Mouse (Mus musculus) ES-Bruce4 (cell line): Measurements from ENCODE around the gene Col4a4. TPM values are rescaled to one million over a fixed set of nuclear protein-coding genes. Genes with fewer than 3 reads are reported as not detected.

ENCODE experiments used
- H3K27ac ChIP-seq: 2 replicates; pipeline ENCODE4 v1.5.1; 2012; ENCODE audit warnings: low read length, inconsistent platforms; ENCODE audit not compliant: insufficient read depth
- H3K27me3 ChIP-seq: 2 replicates; pipeline ENCODE4 v1.6.1; 2012; ENCODE audit warnings: mild to moderate bottlenecking, low read length, inconsistent platforms; ENCODE audit not compliant: control insufficient read depth, poor library complexity, insufficient read depth, severe bottlenecking
- H3K36me3 ChIP-seq: 2 replicates; pipeline ENCODE4 v1.6.1; 2012; ENCODE audit warnings: inconsistent platforms, mild to moderate bottlenecking, low read length, moderate library complexity; ENCODE audit not compliant: control insufficient read depth, poor library complexity, insufficient read depth, severe bottlenecking
- H3K4me1 ChIP-seq: one replicate; pipeline ENCODE4 v1.8.1; 2011; ENCODE audit warnings: low read length; ENCODE audit not compliant: control insufficient read depth, insufficient read depth
- H3K4me3 ChIP-seq: 2 replicates; pipeline ENCODE4 v1.5.1; 2011; ENCODE audit warnings: low read depth, mild to moderate bottlenecking, low read length
- H3K9ac ChIP-seq: 2 replicates; pipeline ENCODE4 v1.6.1; 2012; ENCODE audit warnings: low read depth, mild to moderate bottlenecking, inconsistent platforms; ENCODE audit not compliant: poor library complexity, severe bottlenecking
- H3K9me3 ChIP-seq: replicated peaks from 2 replicates; pipeline ENCODE4 v1.6.1; 2012; ENCODE audit warnings: mild to moderate bottlenecking, low read length, inconsistent platforms; ENCODE audit not compliant: control insufficient read depth, poor library complexity, insufficient read depth, severe bottlenecking
- CTCF ChIP-seq: IDR thresholded peaks from one replicate; pipeline ENCODE4 v1.8.1; 2011; ENCODE audit warnings: low read depth, low read length
- EP300 ChIP-seq: IDR thresholded peaks from 2 replicates; pipeline ENCODE4 v1.6.1; 2011; ENCODE audit warnings: low read depth, low read length; ENCODE audit not compliant: insufficient read depth
- POLR2A ChIP-seq: IDR thresholded peaks from one replicate; pipeline ENCODE4 v1.8.1; 2011; ENCODE audit warnings: low read length; ENCODE audit not compliant: insufficient read depth
- polyA plus RNA-seq: library from polyadenylated mRNA; stranded (reverse); fragments of >200 nt; gene quantifications from 2 replicates; pipeline ENCODE4 v1.2.4, GENCODE M21; 2011; ENCODE audit warnings: low read depth; ENCODE audit not compliant: missing spikeins, insufficient read depth, insufficient read length

Col4a4 gene
- polyA plus RNA-seq, 1 experiment: 0.18 TPM

DNA sequence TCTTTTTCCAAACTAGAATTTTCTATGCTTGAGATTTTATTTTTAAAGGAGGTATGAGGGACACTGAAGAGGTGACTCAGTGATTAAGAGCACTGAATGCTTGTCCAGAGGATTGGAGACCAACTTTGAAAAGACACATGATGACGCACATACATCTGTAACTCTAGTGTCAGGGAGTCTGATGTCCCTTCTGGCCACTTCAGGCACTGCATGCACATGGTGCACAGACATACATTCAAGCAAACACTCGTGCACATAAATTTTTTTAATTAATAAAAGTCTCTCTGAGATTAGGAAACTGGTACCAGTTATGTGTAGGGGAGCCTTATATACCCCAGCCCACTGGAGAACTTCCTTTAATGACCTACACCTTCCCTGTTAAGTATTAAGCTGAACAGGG lies 10.5 kb downstream of the Col4a4 start:
- Histone ChIP-seq H3K27ac (no peak overlapping the region), H3K4me3 (no peak overlapping the region), H3K9ac (no peak overlapping the region), H3K4me1 (no peaks in the 10 kb centered on the region), H3K36me3 (no peaks in the 10 kb centered on the region), H3K27me3 (no peaks in the 10 kb centered on the region), H3K9me3 (peaks cover 9% of the 10 kb centered on the region; the same call in 1 of the 2 replicates)
- TF ChIP-seq CTCF: no peak
- TF ChIP-seq POLR2A: no peak

DNA sequence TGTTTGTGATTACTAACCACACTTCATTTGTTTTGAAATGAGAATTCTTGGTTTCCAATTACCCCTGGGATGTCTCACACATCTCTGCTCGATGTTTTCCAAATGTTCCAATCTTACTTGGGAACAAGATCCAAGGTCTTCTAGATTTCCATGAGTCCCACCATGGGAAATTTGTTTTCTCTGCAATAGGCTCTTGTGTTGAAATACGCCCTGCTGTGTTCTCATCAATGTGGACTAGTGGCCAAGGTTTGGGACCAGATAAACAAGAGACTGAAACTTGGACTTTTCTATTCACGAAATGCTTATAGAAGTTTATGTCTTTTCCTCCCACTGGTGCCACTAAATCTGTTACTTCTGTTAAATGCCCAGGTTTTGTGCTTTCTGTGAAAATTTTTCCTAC lies 11.0 kb downstream of the Col4a4 start:
- Histone ChIP-seq H3K4me1 (no peaks in the 10 kb centered on the region), H3K9me3 (peaks cover 9% of the 10 kb centered on the region; the same call in 1 of the 2 replicates), H3K9ac (no peak overlapping the region), H3K36me3 (no peaks in the 10 kb centered on the region), H3K27me3 (no peaks in the 10 kb centered on the region), H3K4me3 (no peak overlapping the region), H3K27ac (no peak overlapping the region)
- TF ChIP-seq CTCF: no peak
- TF ChIP-seq EP300: no peak
- no peak for TF ChIP-seq POLR2A

DNA sequence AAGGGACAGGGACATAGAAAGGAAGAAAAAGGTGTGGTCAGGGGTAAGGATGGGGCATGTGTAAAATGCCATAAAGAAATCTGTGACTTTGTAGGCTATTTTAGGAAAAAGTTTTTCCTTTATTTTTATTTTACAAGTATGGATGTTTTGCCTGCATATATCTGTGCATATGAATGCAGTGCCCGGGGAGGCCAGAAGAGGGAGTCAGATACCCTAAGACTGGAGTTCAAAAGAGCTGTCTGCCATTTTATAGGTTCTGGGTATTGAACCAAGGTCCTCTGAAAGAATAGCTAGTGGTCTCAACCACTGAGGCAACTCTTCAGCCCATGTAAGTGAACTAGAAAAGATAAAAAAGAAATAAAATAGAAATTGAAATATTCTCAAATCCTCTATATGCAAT lies 14.9 kb downstream of the Col4a4 start:
- Histone ChIP-seq H3K36me3 (no peaks in the 10 kb centered on the region), H3K9ac (no peak overlapping the region), H3K9me3 (peaks cover 9% of the 10 kb centered on the region; the same call in 1 of the 2 replicates), H3K4me3 (no peak overlapping the region), H3K27me3 (no peaks in the 10 kb centered on the region), H3K27ac (no peak overlapping the region), H3K4me1 (no peaks in the 10 kb centered on the region)
- TF ChIP-seq POLR2A: no peak
- TF ChIP-seq EP300: no peak
- TF ChIP-seq CTCF: no peak

DNA sequence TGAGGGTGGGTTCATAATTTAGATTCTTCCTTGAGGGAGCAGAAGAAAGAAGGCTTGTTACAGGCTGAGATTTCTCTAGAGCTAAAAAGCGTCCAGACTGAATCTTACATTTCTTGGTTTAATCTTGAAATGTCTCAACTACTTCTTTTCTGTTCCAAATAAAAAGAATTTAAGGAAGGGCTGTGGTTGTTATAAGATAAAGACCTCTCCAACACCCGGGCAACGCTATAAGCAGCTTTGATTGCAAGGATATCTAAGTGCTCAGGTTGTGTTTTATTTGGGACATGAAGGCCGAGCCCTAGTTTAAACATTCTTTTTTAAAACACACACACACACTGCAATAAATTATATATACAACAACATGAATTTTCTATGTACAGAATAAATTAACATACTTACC lies 17.2 kb downstream of the Col4a4 start:
- Histone ChIP-seq H3K27me3 (no peaks in the 10 kb centered on the region), H3K36me3 (no peaks in the 10 kb centered on the region), H3K27ac (no peak overlapping the region), H3K9me3 (no peaks in the 10 kb centered on the region), H3K4me3 (no peak overlapping the region), H3K9ac (no peak overlapping the region), H3K4me1 (no peaks in the 10 kb centered on the region)
- TF ChIP-seq POLR2A: no peak
- TF ChIP-seq EP300: no peak
- no peak for TF ChIP-seq CTCF

DNA sequence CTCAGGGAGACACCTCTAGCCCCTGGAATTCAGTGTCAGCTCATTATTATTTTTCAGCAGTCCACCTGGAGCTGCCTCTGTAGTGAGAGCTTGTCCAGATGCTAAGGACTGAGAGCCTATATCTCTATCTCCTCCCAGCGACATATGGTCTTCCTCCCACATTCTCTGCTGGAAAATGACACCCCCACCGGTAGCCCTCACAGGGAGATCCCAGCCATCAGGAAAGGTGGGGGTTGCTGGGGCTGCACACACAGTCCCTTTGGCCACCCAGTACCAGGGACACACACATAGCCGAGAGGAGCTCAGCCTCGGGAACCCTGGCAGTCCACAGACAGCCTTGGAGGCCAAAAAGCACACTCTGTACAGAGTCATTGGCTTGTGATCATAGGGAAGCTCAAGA lies 26.4 kb downstream of the Col4a4 start:
- no peak for TF ChIP-seq EP300
- no peak for TF ChIP-seq CTCF
- TF ChIP-seq POLR2A: no peak
- Histone ChIP-seq H3K4me1 (no peaks in the 10 kb centered on the region), H3K9ac (no peak overlapping the region)

DNA sequence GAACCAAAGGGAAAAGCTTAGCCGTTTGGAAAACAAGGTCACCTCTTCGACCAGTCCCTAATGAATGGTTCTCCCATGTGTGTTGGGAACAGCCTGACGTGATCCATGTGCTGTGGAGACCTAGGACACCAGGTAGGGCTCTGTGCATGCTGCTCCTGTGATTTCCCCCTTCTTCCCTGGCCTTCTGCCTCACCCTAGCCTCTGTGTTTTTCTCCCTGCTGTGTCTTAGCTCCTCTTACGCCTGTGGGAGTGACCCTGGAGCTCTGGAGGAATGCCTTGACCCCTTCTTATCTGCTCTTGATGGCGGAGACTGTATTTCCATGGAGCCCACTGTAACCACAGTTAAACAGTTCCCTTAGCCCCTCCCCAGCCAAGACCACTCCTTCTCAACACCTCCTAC lies 31.8 kb downstream of the Col4a4 start:
- no peak for TF ChIP-seq CTCF
- TF ChIP-seq EP300: no peak
- no peak for TF ChIP-seq POLR2A
- Histone ChIP-seq H3K4me3 (no peak overlapping the region), H3K4me1 (no peaks in the 10 kb centered on the region), H3K36me3 (no peaks in the 10 kb centered on the region), H3K27ac (no peak overlapping the region), H3K9me3 (no peaks in the 10 kb centered on the region; the same call in 1 of the 2 replicates), H3K27me3 (no peaks in the 10 kb centered on the region), H3K9ac (no peak overlapping the region)

More for the DNA sequence above, 26.4 kb downstream of the Col4a4 start:
- Histone ChIP-seq H3K27ac (no peak overlapping the region), H3K9me3 (no peaks in the 10 kb centered on the region; the same call in 1 of the 2 replicates), H3K4me3 (no peak overlapping the region), H3K36me3 (no peaks in the 10 kb centered on the region), H3K27me3 (no peaks in the 10 kb centered on the region)
